Mouse (Mus musculus) liver, embryonic 15.5 days (tissue): ENCODE measurements around the gene Inpp5k. TPM values are rescaled to one million over a fixed set of nuclear protein-coding genes. Genes with fewer than 3 reads are reported as not detected.
A peak's percentile ranks its signal among the peaks of the same experiment; 100 is the strongest.

ENCODE experiments used
- ATAC-seq: fragments of 200-750 bp; cut with Nextera tagmentation; 2 replicates; pipeline ENCODE4 v1.8.0; 2017; ENCODE audit warnings: moderate number of reproducible peaks, mild to moderate bottlenecking, moderate library complexity; ENCODE audit not compliant: insufficient read depth
- H3K27ac ChIP-seq: fragments of 300-500 bp; sonication (generic); replicated peaks from 2 replicates; pipeline ENCODE4 v1.5.1; 2015; ENCODE audit warnings: mild to moderate bottlenecking, inconsistent platforms
- H3K27me3 ChIP-seq: fragments of 300-500 bp; sonication (generic); 2 replicates; pipeline ENCODE4 v1.6.1; 2015; ENCODE audit warnings: mild to moderate bottlenecking, inconsistent platforms
- H3K36me3 ChIP-seq: fragments of 300-500 bp; sonication (generic); replicated peaks from 2 replicates; pipeline ENCODE4 v1.6.1; 2015; ENCODE audit warnings: moderate library complexity, mild to moderate bottlenecking, inconsistent platforms
- H3K4me1 ChIP-seq: fragments of 300-500 bp; sonication (generic); replicated peaks from 2 replicates; pipeline ENCODE4 v1.6.1; 2015; ENCODE audit warnings: inconsistent platforms
- H3K4me2 ChIP-seq: fragments of 300-500 bp; sonication (generic); 2 replicates; pipeline ENCODE4 v1.6.1; 2015; ENCODE audit warnings: moderate library complexity, mild to moderate bottlenecking, inconsistent platforms
- H3K4me3 ChIP-seq: fragments of 300-500 bp; sonication (generic); replicated peaks from 2 replicates; pipeline ENCODE4 v1.5.1; 2015; ENCODE audit warnings: mild to moderate bottlenecking, inconsistent platforms
- H3K9ac ChIP-seq: fragments of 300-500 bp; sonication (generic); 2 replicates; pipeline ENCODE4 v1.6.1; 2015; ENCODE audit warnings: moderate library complexity, mild to moderate bottlenecking, inconsistent platforms
- H3K9me3 ChIP-seq: fragments of 300-500 bp; sonication (generic); replicated peaks from 2 replicates; pipeline ENCODE4 v1.6.1; 2016; ENCODE audit warnings: inconsistent platforms
- WGBS: fragments of 180-500 bp; shearing (Covaris S2); methylation state at CpG from one replicate; pipeline ENCODE4 v1.1.7; 2015; ENCODE audit warnings: mixed read lengths; ENCODE audit not compliant: insufficient replicate concordance; 5-methylcytosine and 5-hydroxymethylcytosine counted together
- polyA plus RNA-seq: library from polyadenylated mRNA; unstranded; fragments of >200 nt; fragmentation: Nextera tagmentation; extraction: Ambion mirVana; gene quantifications from 2 replicates; pipeline ENCODE4 v1.2.1, GENCODE M21; 2015

The Inpp5k gene
- polyA plus RNA-seq, 1 experiment from 2014 or later: 16.0 TPM

GRCm38 (mm10) chr11:75644684-75645083 is 13.9 kb downstream of the Inpp5k start:
- H3K4me3 ChIP-seq: no peak overlapping the region
- no peak for ATAC-seq
- H3K4me1 ChIP-seq: peaks cover 23% of the 10 kb centered on the region
- H3K36me3 ChIP-seq: peaks cover 6% of the 10 kb centered on the region
- H3K27ac ChIP-seq: no peak overlapping the region
- 28% methylated on average over 9 of the region's 9 CpGs for WGBS
- H3K9ac ChIP-seq: no peak overlapping the region
- H3K4me2 ChIP-seq: no peak overlapping the region
- no peaks in the 10 kb centered on the region for H3K27me3 ChIP-seq
- H3K9me3 ChIP-seq: no peaks in the 10 kb centered on the region

- peaks cover 6% of the 10 kb centered on the region for H3K36me3 ChIP-seq
- H3K9ac ChIP-seq: no peak overlapping the region
- peaks cover 52% of the 10 kb centered on the region for H3K4me1 ChIP-seq
- no peak for ATAC-seq
- H3K4me3 ChIP-seq: no peak overlapping the region
- 60% methylated on average over 6 of the region's 6 CpGs for WGBS
- no peaks in the 10 kb centered on the region for H3K27me3 ChIP-seq
- H3K9me3 ChIP-seq: no peaks in the 10 kb centered on the region
- no peak overlapping the region for H3K27ac ChIP-seq
- no peak overlapping the region for H3K4me2 ChIP-seq
Observed at GRCm38 (mm10) chr11:75647681-75648211, 17.0 kb downstream of the Inpp5k start.

- H3K36me3 ChIP-seq: peaks cover 6% of the 10 kb centered on the region
- peaks cover 66% of the 10 kb centered on the region for H3K4me1 ChIP-seq
- no peak overlapping the region for H3K9ac ChIP-seq
- H3K4me3 ChIP-seq: no peak overlapping the region
- no peak overlapping the region for H3K4me2 ChIP-seq
- H3K9me3 ChIP-seq: no peaks in the 10 kb centered on the region
- WGBS: 32% methylated on average over 4 of the region's 4 CpGs
- no peaks in the 10 kb centered on the region for H3K27me3 ChIP-seq
- H3K27ac ChIP-seq: peak overlapping the region; percentile 55
- ATAC-seq: no peak
Observed at GRCm38 (mm10) chr11:75649155-75649561, 18.4 kb downstream of the Inpp5k start.

- peak within 1 kb of the TSS; percentile 92 for H3K27ac ChIP-seq
- no peaks in the 10 kb centered on the region for H3K27me3 ChIP-seq
- H3K9me3 ChIP-seq: no peaks in the 10 kb centered on the region
- peaks cover 72% of the 10 kb centered on the region for H3K4me1 ChIP-seq
- ATAC-seq: no peak
- peak within 1 kb of the TSS; percentile 83 for H3K4me3 ChIP-seq
- H3K4me2 ChIP-seq: peak within 1 kb of the TSS; percentile 100
- 69% methylated on average over 7 of the region's 7 CpGs for WGBS
- H3K36me3 ChIP-seq: peaks cover 6% of the 10 kb centered on the region
- H3K9ac ChIP-seq: peak within 1 kb of the TSS; percentile 90
Observed at GRCm38 (mm10) chr11:75650311-75650710, 19.5 kb downstream of the Inpp5k start, which contains the start of gene Myo1c. Gene Myo1c, plus strand, starts transcription at chr11:75650504.

- H3K9me3 ChIP-seq: no peaks in the 10 kb centered on the region
- peak overlapping the region; percentile 100 for H3K4me2 ChIP-seq
- H3K4me1 ChIP-seq: peaks cover 79% of the 10 kb centered on the region
- peak overlapping the region; percentile 83 for H3K4me3 ChIP-seq
- H3K36me3 ChIP-seq: no peaks in the 10 kb centered on the region; the same call in none of the 2 replicates
- peak overlapping the region; percentile 90 for H3K9ac ChIP-seq
- 21% methylated on average over 13 of the region's 13 CpGs for WGBS
- peak overlapping the region; percentile 92 for H3K27ac ChIP-seq
- no peak for ATAC-seq
- H3K27me3 ChIP-seq: no peaks in the 10 kb centered on the region
Observed at GRCm38 (mm10) chr11:75650958-75651425, 20.2 kb downstream of the Inpp5k start.

GRCm38 (mm10) chr11:75651426-75652221 is 20.8 kb downstream of the Inpp5k start:
- H3K9me3 ChIP-seq: no peaks in the 10 kb centered on the region
- H3K36me3 ChIP-seq: no peaks in the 10 kb centered on the region; the same call in none of the 2 replicates
- H3K4me2 ChIP-seq: peak overlapping the region; percentile 100
- H3K9ac ChIP-seq: peak overlapping the region; percentile 90
- H3K27ac ChIP-seq: peak overlapping the region; percentile 92
- ATAC-seq: peak; percentile 82
- H3K4me3 ChIP-seq: peak overlapping the region; percentile 83
- no peaks in the 10 kb centered on the region for H3K27me3 ChIP-seq
- H3K4me1 ChIP-seq: peaks cover 85% of the 10 kb centered on the region
- under 1% methylated on average over 54 of the region's 54 CpGs for WGBS

GRCm38 (mm10) chr11:75652222-75652941 is 21.6 kb downstream of the Inpp5k start:
- no peaks in the 10 kb centered on the region for H3K9me3 ChIP-seq
- H3K36me3 ChIP-seq: peaks cover 2% of the 10 kb centered on the region
- H3K4me1 ChIP-seq: peaks cover 93% of the 10 kb centered on the region
- peak overlapping the region; percentile 92 for H3K27ac ChIP-seq
- WGBS: 23% methylated on average over 20 of the region's 20 CpGs
- H3K4me3 ChIP-seq: peak overlapping the region; percentile 83
- peak overlapping the region; percentile 100 for H3K4me2 ChIP-seq
- ATAC-seq: no peak
- H3K9ac ChIP-seq: peak overlapping the region; percentile 90
- H3K27me3 ChIP-seq: no peaks in the 10 kb centered on the region

GRCm38 (mm10) chr11:75652942-75653684 is 22.3 kb downstream of the Inpp5k start:
- 20% methylated on average over 14 of the region's 14 CpGs for WGBS
- H3K4me1 ChIP-seq: peaks cover 92% of the 10 kb centered on the region

GRCm38 (mm10) chr11:75653781-75654470 is 23.1 kb downstream of the Inpp5k start:
- peak overlapping the region; percentile 81 for H3K9ac ChIP-seq
- H3K9me3 ChIP-seq: no peaks in the 10 kb centered on the region
- peaks cover 17% of the 10 kb centered on the region for H3K36me3 ChIP-seq
- H3K27ac ChIP-seq: peak overlapping the region; percentile 89
- peaks cover 85% of the 10 kb centered on the region for H3K4me1 ChIP-seq
- no peaks in the 10 kb centered on the region for H3K27me3 ChIP-seq
- H3K4me3 ChIP-seq: peak overlapping the region; percentile 83
- peak overlapping the region; percentile 100 for H3K4me2 ChIP-seq
- WGBS: under 1% methylated on average over 45 of the region's 45 CpGs
- peak; percentile 59 for ATAC-seq

More at GRCm38 (mm10) chr11:75652942-75653684, 22.3 kb downstream of the Inpp5k start:
- Histone ChIP-seq H3K4me3 (peak overlapping the region; percentile 83), H3K27me3 (no peaks in the 10 kb centered on the region), H3K4me2 (peak overlapping the region; percentile 100), H3K9ac (peak overlapping the region; percentile 90), H3K9me3 (no peaks in the 10 kb centered on the region), H3K36me3 (peaks cover 9% of the 10 kb centered on the region), H3K27ac (peak overlapping the region; percentile 92)
- no peak for ATAC-seq
